Mouse (Mus musculus): ENCODE measurements around the gene Mogs.

- TF ChIP-seq USF1 (IDR thresholded peaks at IDR 0.05; ENCODE audit: low read depth, low read length) = no peak
- no peak for TF ChIP-seq CTCF (IDR thresholded peaks at IDR 0.05 in 2 of 3, conservative IDR thresholded peaks at IDR 0.05 in 1 of 3; ENCODE audit: control insufficient read depth in 1 of 3, insufficient read depth in 1 of 3, low read depth in 2 of 3, low read length in 3 of 3, poor library complexity in 1 of 3, severe bottlenecking in 1 of 3)
- TF ChIP-seq TBP (IDR thresholded peaks at IDR 0.05; ENCODE audit: low read depth, low read length) = no peak
- no peak for TF ChIP-seq EP300 (IDR thresholded peaks at IDR 0.05; ENCODE audit: low read depth in 1 of 2, low read length in 2 of 2)
- TF ChIP-seq MAFK (IDR thresholded peaks at IDR 0.05; ENCODE audit: borderline replicate concordance, low read depth, low read length) = no peak
Observed at GRCm38 (mm10) chr6:83151721-83152120, 36.4 kb downstream of the Mogs start.

Data from MEL (cell line).